Comparison of ENCODE assay signal across 12 mouse cellular contexts in genomic region chr8:107719656-107720055, GRCm38 (mm10).
A peak's percentile ranks its signal among the peaks of the same experiment; 100 is the strongest.
DNase-seq lines count a peak whose midpoint lies in the region; ATAC-seq and TF ChIP-seq lines count a peak whose summit lies in the region.
"Had no signal": no experiment of that assay in that cellular context is flagged by ENCODE, and none has a peak within 500 bp of the region (broad histone marks: within the 10 kb centered on the region; RNA-seq: fewer than 3 reads in every experiment).

No protein-coding gene starts in this region.

- no peaks in the 10 kb centered on the region for H3K27me3 ChIP-seq in kidney, postnatal 0 days (ENCODE audit: insufficient read depth, low read length)

- no peak overlapping the region for H3K27ac ChIP-seq in kidney, postnatal 0 days
- H3K27ac ChIP-seq: left cerebral cortex, adult 2 months had no signal

- no peaks in the 10 kb centered on the region for H3K4me1 ChIP-seq in kidney, postnatal 0 days (replicated peaks; ENCODE audit: insufficient read depth, low read length)

- no peak for DNase-seq in kidney, postnatal 0 days (ENCODE audit: low spot score)
- no peak for DNase-seq in kidney, postnatal 10 days
- DNase-seq in thymus, postnatal 14 days: peak; percentile 13
- DNase-seq in thymus, adult 18-20 months: no peak
- peak; percentile 61 for DNase-seq in R1 (ENCODE audit: low read depth, low spot score)
- no peak for DNase-seq in adrenal gland, postnatal 14 days
- DNase-seq: cerebellum, adult 18-20 months; embryo, embryonic 11 days; heart, postnatal 36 days; right cerebral cortex, adult 18-20 months had no signal

- H3K9me3 ChIP-seq in kidney, postnatal 0 days (replicated peaks; ENCODE audit: low read length): no peaks in the 10 kb centered on the region

- no peak for ATAC-seq in kidney, postnatal 0 days (replicated peaks; ENCODE audit: low FRiP score, low read depth)
- ATAC-seq in activated CD4-positive, CD25-positive, alpha-beta regulatory T cell, adult 4 months: no peak

- no peak overlapping the region for H3K4me3 ChIP-seq in kidney, postnatal 0 days (replicated peaks; ENCODE audit: low read depth, low read length)
- H3K4me3 ChIP-seq: left cerebral cortex, adult 2 months had no signal

- no peaks in the 10 kb centered on the region for H3K36me3 ChIP-seq in kidney, postnatal 0 days (ENCODE audit: insufficient read depth, low read length)

- H3K4me2 ChIP-seq in kidney, postnatal 0 days (ENCODE audit: low read length): no peak overlapping the region

- peak; percentile 34; the same call in 1 of the 2 replicates for TF ChIP-seq CTCF in kidney, postnatal 0 days (IDR thresholded peaks at IDR 0.05; ENCODE audit: low read depth)

- 61% methylated on average over 3 of the region's 3 CpGs for WGBS in kidney, postnatal 0 days

- no peak overlapping the region for H3K9ac ChIP-seq in kidney, postnatal 0 days (ENCODE audit: low read depth, low read length)

Comparison
In these comparisons a context has a peak if more than half of its experiments do, and no peak if none do; other contexts are left out.
1. DNase-seq: peak in thymus, postnatal 14 days (single experiment) and R1 (single experiment); none in kidney, postnatal 0 days (single experiment), kidney, postnatal 10 days (single experiment), thymus, adult 18-20 months (0 of 2) and adrenal gland, postnatal 14 days (single experiment).